Mouse (Mus musculus): ENCODE data around the gene Rnps1.

DNA sequence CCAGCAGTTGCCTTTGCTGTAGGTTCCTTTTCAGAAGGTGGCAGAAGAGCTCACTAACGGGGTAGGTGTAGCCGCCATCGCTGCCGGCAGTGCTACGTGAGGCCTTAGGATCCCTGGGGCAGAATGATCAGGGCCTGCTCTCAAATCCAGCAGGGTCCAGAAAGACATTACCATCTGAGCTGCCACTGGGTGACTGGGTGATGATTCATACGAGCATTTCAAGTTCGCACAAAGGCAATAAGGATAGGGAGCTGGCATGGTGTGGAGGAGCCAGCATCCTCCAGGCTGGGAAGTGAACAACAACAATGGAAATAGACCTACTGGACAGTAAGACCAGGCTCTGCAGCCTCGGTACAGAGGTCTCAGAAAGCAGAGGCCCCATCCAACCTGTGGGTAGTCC is 26.0 kb downstream of the Rnps1 start:
- TF ChIP-seq CTCF (IDR thresholded peaks at IDR 0.05; ENCODE audit: insufficient read depth, low read length), result no peak
- TF ChIP-seq POLR2A (IDR thresholded peaks at IDR 0.05; ENCODE audit: borderline replicate concordance, extremely low read depth, low read depth, low read length), result no peak

Data from lung, adult 2 months (tissue).